Mouse (Mus musculus) kidney, embryonic 14.5 days (tissue): ENCODE measurements around the gene Mvb12a. TPM values are rescaled to one million over a fixed set of nuclear protein-coding genes. Genes with fewer than 3 reads are reported as not detected.

Experiments used
- ATAC-seq: fragments of 200-750 bp; cut with Nextera tagmentation; 2 replicates; pipeline ENCODE4 v1.8.0; 2017; ENCODE audit warnings: moderate number of reproducible peaks, mild to moderate bottlenecking, moderate TSS enrichment, moderate library complexity; ENCODE audit not compliant: low FRiP score, low TSS enrichment
- H3K27ac ChIP-seq: fragments of 300-500 bp; sonication (generic); 2 replicates; pipeline ENCODE4 v1.5.1; 2014; ENCODE audit warnings: low read depth, mild to moderate bottlenecking, low read length, moderate library complexity, mixed read lengths
- H3K27me3 ChIP-seq: fragments of 300-500 bp; sonication (generic); 2 replicates; pipeline ENCODE4 v1.6.1; 2014; ENCODE audit warnings: mild to moderate bottlenecking, low read length; ENCODE audit not compliant: control insufficient read depth, insufficient read depth
- H3K36me3 ChIP-seq: fragments of 300-500 bp; sonication (generic); 2 replicates; pipeline ENCODE4 v1.6.1; 2014; ENCODE audit warnings: low read length, mixed read lengths; ENCODE audit not compliant: control insufficient read depth, insufficient read depth
- H3K4me1 ChIP-seq: fragments of 300-500 bp; sonication (generic); 2 replicates; pipeline ENCODE4 v1.6.1; 2014; ENCODE audit warnings: low read length, mixed read lengths; ENCODE audit not compliant: control insufficient read depth, insufficient read depth
- H3K4me2 ChIP-seq: fragments of 300-500 bp; sonication (generic); replicated peaks from 2 replicates; pipeline ENCODE4 v1.6.1; 2014; ENCODE audit warnings: low read depth, mild to moderate bottlenecking, low read length
- H3K4me3 ChIP-seq: fragments of 300-500 bp; sonication (generic); 2 replicates; pipeline ENCODE4 v1.5.1; 2014; ENCODE audit warnings: mild to moderate bottlenecking, low read length
- H3K9ac ChIP-seq: fragments of 300-500 bp; sonication (generic); 2 replicates; pipeline ENCODE4 v1.6.1; 2014; ENCODE audit warnings: low read depth, mild to moderate bottlenecking, low read length, moderate library complexity
- H3K9me3 ChIP-seq: fragments of 300-500 bp; sonication (generic); 2 replicates; pipeline ENCODE4 v1.6.1; 2016; ENCODE audit warnings: low read length; ENCODE audit not compliant: control insufficient read depth
- WGBS: fragments of 180-500 bp; shearing (Covaris S2); extraction: QIAGEN DNeasy Blood & Tissue Kit; methylation state at CpG from one replicate; pipeline ENCODE4 v1.1.7; 2014; 5-methylcytosine and 5-hydroxymethylcytosine counted together
- polyA plus RNA-seq: library from polyadenylated mRNA; unstranded; fragments of >200 nt; fragmentation: Nextera tagmentation; extraction: Ambion mirVana; gene quantifications from 2 replicates; pipeline ENCODE4 v1.2.1, GENCODE M21; 2014

Gene Mvb12a
- polyA plus RNA-seq, 1 experiment from 2014 or later, result 98.7 TPM

GRCm38 (mm10) chr8:71572847-71573633, 30.3 kb downstream of the Mvb12a start:
- Histone ChIP-seq H3K9ac (no peak overlapping the region), H3K4me1 (peaks cover 21% of the 10 kb centered on the region; the same call in 1 of the 2 replicates), H3K27ac (no peak overlapping the region), H3K4me3 (no peak overlapping the region), H3K36me3 (no peaks in the 10 kb centered on the region), H3K9me3 (no peaks in the 10 kb centered on the region), H3K4me2 (no peak overlapping the region), H3K27me3 (no peaks in the 10 kb centered on the region)
- 77% methylated on average over 9 of the region's 9 CpGs for WGBS
- no peak for ATAC-seq

DNA sequence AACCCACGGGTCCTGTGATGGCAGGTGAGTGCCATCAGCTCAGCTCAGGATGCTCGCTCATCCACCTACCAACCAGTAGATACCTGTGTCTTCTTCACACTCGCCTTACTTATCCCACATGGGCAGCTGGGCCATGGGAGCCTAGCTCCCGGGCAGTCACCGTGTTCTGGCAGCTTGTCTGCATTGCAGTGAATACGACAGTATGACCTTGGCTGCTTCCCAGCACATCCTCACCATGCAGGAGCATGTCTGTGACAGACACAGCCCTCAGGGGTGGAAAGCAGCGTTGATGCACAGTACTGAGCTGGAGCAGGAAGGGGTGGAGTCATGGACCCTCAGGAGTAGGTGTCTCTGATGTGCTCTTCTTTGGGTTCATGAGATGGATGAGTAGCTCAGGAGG, 31.7 kb downstream of the Mvb12a start:
- H3K4me2 ChIP-seq, result no peak overlapping the region
- H3K27me3 ChIP-seq, result no peaks in the 10 kb centered on the region
- peaks cover 7% of the 10 kb centered on the region; the same call in 1 of the 2 replicates for H3K4me1 ChIP-seq
- no peak for ATAC-seq
- no peak overlapping the region for H3K27ac ChIP-seq
- no peaks in the 10 kb centered on the region for H3K9me3 ChIP-seq
- WGBS, result 80% methylated on average over 7 of the region's 7 CpGs
- H3K4me3 ChIP-seq, result no peak overlapping the region
- H3K9ac ChIP-seq, result no peak overlapping the region
- no peaks in the 10 kb centered on the region for H3K36me3 ChIP-seq

GRCm38 (mm10) chr8:71575020-71575419, 32.3 kb downstream of the Mvb12a start:
- H3K9ac ChIP-seq, result no peak overlapping the region
- no peaks in the 10 kb centered on the region for H3K27me3 ChIP-seq
- H3K4me2 ChIP-seq, result no peak overlapping the region
- no peaks in the 10 kb centered on the region for H3K9me3 ChIP-seq
- ATAC-seq, result no peak
- 61% methylated on average over 1 of the region's 1 CpGs for WGBS
- no peak overlapping the region for H3K27ac ChIP-seq
- H3K4me1 ChIP-seq, result peaks cover 7% of the 10 kb centered on the region; the same call in 1 of the 2 replicates
- no peak overlapping the region for H3K4me3 ChIP-seq
- no peaks in the 10 kb centered on the region for H3K36me3 ChIP-seq

GRCm38 (mm10) chr8:71577856-71578387, 35.2 kb downstream of the Mvb12a start:
- ATAC-seq, result no peak
- 74% methylated on average over 4 of the region's 4 CpGs for WGBS
- H3K27ac ChIP-seq, result no peak overlapping the region
- H3K4me1 ChIP-seq, result no peaks in the 10 kb centered on the region
- no peaks in the 10 kb centered on the region for H3K36me3 ChIP-seq
- no peak overlapping the region for H3K4me2 ChIP-seq
- no peak overlapping the region for H3K9ac ChIP-seq
- H3K4me3 ChIP-seq, result no peak overlapping the region
- no peaks in the 10 kb centered on the region for H3K27me3 ChIP-seq
- H3K9me3 ChIP-seq, result no peaks in the 10 kb centered on the region

DNA sequence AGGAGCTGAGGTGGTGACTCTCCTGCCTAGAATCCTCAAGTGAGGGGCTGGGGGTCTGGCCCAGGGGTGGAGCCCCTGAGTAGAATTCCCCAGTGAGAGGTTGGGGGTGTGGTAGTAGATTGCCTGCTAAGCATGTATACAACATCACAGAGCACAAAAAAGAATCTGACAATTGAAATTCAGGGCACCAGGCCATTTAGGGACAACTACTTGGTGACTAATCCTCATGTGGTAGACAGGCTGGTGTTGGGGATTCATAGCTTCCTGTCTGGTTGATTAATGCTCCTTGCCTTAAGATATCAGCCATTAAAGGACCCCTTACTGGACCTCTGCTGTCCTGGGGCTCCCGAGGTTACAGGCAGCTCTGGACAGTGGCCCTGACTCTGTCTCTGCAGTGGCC, 36.3 kb downstream of the Mvb12a start:
- Histone ChIP-seq H3K27ac (no peak overlapping the region), H3K4me2 (no peak overlapping the region), H3K4me3 (no peak overlapping the region), H3K27me3 (no peaks in the 10 kb centered on the region), H3K9ac (no peak overlapping the region), H3K36me3 (no peaks in the 10 kb centered on the region), H3K4me1 (no peaks in the 10 kb centered on the region), H3K9me3 (no peaks in the 10 kb centered on the region)
- ATAC-seq, result no peak
- WGBS, result 69% methylated on average over 1 of the region's 1 CpGs

DNA sequence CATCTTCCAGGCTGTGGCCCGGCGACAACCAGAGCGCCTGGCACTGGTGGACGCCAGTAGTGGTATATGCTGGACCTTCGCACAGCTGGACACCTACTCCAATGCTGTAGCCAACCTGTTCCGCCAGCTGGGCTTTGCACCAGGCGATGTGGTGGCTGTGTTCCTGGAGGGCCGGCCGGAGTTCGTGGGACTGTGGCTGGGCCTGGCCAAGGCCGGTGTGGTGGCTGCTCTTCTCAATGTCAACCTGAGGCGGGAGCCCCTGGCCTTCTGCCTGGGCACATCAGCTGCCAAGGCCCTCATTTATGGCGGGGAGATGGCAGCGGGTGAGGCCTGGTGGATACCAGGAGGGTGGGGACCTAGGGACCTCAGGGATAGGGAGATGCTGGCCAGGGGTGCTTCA, 36.8 kb downstream of the Mvb12a start:
- Histone ChIP-seq H3K9ac (no peak overlapping the region), H3K36me3 (peaks cover 3% of the 10 kb centered on the region; the same call in 1 of the 2 replicates), H3K4me2 (no peak overlapping the region), H3K27me3 (no peaks in the 10 kb centered on the region), H3K4me1 (no peaks in the 10 kb centered on the region), H3K9me3 (no peaks in the 10 kb centered on the region), H3K4me3 (no peak overlapping the region), H3K27ac (no peak overlapping the region)
- 90% methylated on average over 14 of the region's 14 CpGs for WGBS
- no peak for ATAC-seq

DNA sequence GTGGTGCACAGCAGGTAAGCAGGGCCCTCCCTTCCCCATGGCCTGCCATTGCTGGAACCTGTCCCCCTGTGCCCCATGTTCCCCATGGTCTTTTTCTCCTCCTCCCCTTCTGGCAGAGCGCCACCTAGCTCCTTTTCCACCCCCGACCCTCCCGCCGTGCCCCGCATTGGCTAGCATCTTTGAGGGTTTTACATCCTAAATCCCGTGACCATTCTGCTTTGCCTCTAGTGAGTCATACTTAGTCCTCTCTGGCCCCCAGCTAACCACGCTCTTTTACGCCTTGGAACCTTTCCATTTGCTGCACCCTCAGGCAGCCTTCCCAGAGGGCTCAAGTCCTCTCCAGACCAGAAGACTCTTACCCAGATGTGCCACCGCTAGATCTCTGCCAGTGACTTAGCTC, 37.5 kb downstream of the Mvb12a start:
- no peak for ATAC-seq
- H3K27me3 ChIP-seq, result no peaks in the 10 kb centered on the region
- peaks cover 8% of the 10 kb centered on the region; the same call in 1 of the 2 replicates for H3K36me3 ChIP-seq
- H3K4me2 ChIP-seq, result no peak overlapping the region
- no peaks in the 10 kb centered on the region for H3K4me1 ChIP-seq
- 51% methylated on average over 9 of the region's 9 CpGs for WGBS
- H3K9ac ChIP-seq, result no peak overlapping the region
- no peak overlapping the region for H3K4me3 ChIP-seq
- H3K9me3 ChIP-seq, result no peaks in the 10 kb centered on the region
- H3K27ac ChIP-seq, result no peak overlapping the region

DNA sequence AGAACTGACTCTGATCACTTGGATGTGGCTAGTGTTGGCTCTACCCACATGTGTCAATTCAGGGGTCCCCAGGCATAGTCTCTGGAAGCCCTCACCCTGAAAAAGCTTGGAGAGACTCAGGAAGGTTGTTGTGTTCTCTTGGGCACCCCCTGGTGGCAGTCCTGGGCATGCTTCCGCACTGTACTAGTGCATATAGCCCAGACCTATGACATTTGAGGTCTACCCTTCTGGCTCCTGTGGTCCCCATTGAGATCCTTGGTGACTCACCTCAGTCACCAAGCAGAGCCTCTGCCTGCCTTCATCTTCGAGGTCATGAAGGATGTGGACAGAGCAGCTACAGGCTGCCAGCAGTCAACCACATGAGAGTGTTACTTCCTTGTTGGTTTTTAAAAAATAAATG, 44.2 kb downstream of the Mvb12a start:
- H3K9me3 ChIP-seq, result no peaks in the 10 kb centered on the region
- no peak overlapping the region for H3K4me2 ChIP-seq
- peaks cover 19% of the 10 kb centered on the region; the same call in 1 of the 2 replicates for H3K36me3 ChIP-seq
- WGBS, result 71% methylated on average over 2 of the region's 2 CpGs
- no peak overlapping the region for H3K9ac ChIP-seq
- peaks cover 5% of the 10 kb centered on the region for H3K4me1 ChIP-seq
- H3K27ac ChIP-seq, result no peak overlapping the region
- no peaks in the 10 kb centered on the region for H3K27me3 ChIP-seq
- no peak for ATAC-seq
- H3K4me3 ChIP-seq, result no peak overlapping the region

DNA sequence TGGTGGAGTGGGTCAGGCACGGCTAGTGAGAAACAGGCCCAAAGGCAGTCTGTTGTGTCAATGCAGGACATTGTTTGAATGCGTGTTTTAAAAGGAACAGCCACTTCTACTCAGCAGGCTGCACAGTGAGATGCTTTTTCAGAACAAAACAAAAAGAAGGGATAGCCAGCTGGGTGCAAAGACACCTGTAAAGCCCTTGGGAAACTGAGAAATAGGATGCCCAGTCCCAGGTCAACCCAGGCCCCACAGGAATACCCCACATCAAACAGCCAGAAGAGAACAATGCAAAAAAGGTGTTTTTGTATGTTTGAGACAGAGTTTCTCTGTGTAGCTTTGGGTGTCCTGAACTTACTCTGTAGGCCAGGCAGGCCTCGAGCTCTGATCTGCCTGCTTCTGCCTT, 46.0 kb downstream of the Mvb12a start:
- Histone ChIP-seq H3K4me3 (no peak overlapping the region), H3K9me3 (no peaks in the 10 kb centered on the region)
- whole genome bisulfite sequencing, result 73% methylated on average over 3 of the region's 3 CpGs

More for the DNA sequence above, 46.0 kb downstream of the Mvb12a start:
- H3K27me3 ChIP-seq, result no peaks in the 10 kb centered on the region
- H3K36me3 ChIP-seq, result peaks cover 19% of the 10 kb centered on the region; the same call in 1 of the 2 replicates
- ATAC-seq, result no peak
- no peak overlapping the region for H3K4me2 ChIP-seq
- peaks cover 13% of the 10 kb centered on the region for H3K4me1 ChIP-seq
- no peak overlapping the region for H3K9ac ChIP-seq
- H3K27ac ChIP-seq, result no peak overlapping the region
